Mouse (Mus musculus) midbrain, embryonic 16.5 days (tissue): ENCODE results near the gene Syn1. TPM values are rescaled to one million over a fixed set of nuclear protein-coding genes. Genes with fewer than 3 reads are reported as not detected.

Experiments
- ATAC-seq: fragments of 200-750 bp; cut with Nextera tagmentation; 2 replicates; pipeline ENCODE4 v1.8.0; 2017; ENCODE audit warnings: moderate TSS enrichment
- H3K27ac ChIP-seq: fragments of 300-500 bp; sonication (generic); 2 replicates; pipeline ENCODE4 v1.5.1; 2014; ENCODE audit warnings: mild to moderate bottlenecking, low read length, mixed read lengths
- H3K27me3 ChIP-seq: fragments of 300-500 bp; sonication (generic); 2 replicates; pipeline ENCODE4 v1.6.1; 2014; ENCODE audit warnings: low read depth, low read length, mixed read lengths; ENCODE audit not compliant: control insufficient read depth, insufficient read depth
- H3K36me3 ChIP-seq: fragments of 300-500 bp; sonication (generic); 2 replicates; pipeline ENCODE4 v1.6.1; 2014; ENCODE audit warnings: mild to moderate bottlenecking, low read length, moderate library complexity, mixed read lengths; ENCODE audit not compliant: control insufficient read depth, insufficient read depth
- H3K4me1 ChIP-seq: fragments of 300-500 bp; sonication (generic); 2 replicates; pipeline ENCODE4 v1.6.1; 2014; ENCODE audit warnings: mild to moderate bottlenecking, low read length, mixed read lengths; ENCODE audit not compliant: control insufficient read depth, insufficient read depth
- H3K4me2 ChIP-seq: fragments of 300-500 bp; sonication (generic); 2 replicates; pipeline ENCODE4 v1.6.1; 2014; ENCODE audit warnings: mild to moderate bottlenecking, low read length, mixed read lengths
- H3K4me3 ChIP-seq: fragments of 300-500 bp; sonication (generic); 2 replicates; pipeline ENCODE4 v1.5.1; 2014; ENCODE audit warnings: low read depth, mild to moderate bottlenecking, low read length, moderate library complexity, mixed read lengths
- H3K9ac ChIP-seq: fragments of 300-500 bp; sonication (generic); 2 replicates; pipeline ENCODE4 v1.6.1; 2014; ENCODE audit warnings: low read depth, low read length, mixed read lengths
- H3K9me3 ChIP-seq: fragments of 300-500 bp; sonication (generic); replicated peaks from 2 replicates; pipeline ENCODE4 v1.6.1; 2014; ENCODE audit warnings: mild to moderate bottlenecking, low read length, mixed read lengths; ENCODE audit not compliant: control insufficient read depth, poor library complexity, severe bottlenecking
- WGBS: fragments of 180-500 bp; shearing (Covaris S2); extraction: QIAGEN DNeasy Blood & Tissue Kit; methylation state at CpG from one replicate; pipeline ENCODE4 v1.1.7; 2014; 5-methylcytosine and 5-hydroxymethylcytosine counted together
- polyA plus RNA-seq: library from polyadenylated mRNA; unstranded; fragments of >200 nt; fragmentation: Nextera tagmentation; extraction: Ambion mirVana; gene quantifications from 2 replicates; pipeline ENCODE4 v1.2.1, GENCODE M21; 2015

The Syn1 gene
- polyA plus RNA-seq, 1 experiment from 2014 or later = 82.0 TPM

GRCm38 (mm10) chrX:20869203-20869602, 51.6 kb downstream of the Syn1 start:
- Histone ChIP-seq H3K27ac (no peak overlapping the region), H3K4me1 (no peaks in the 10 kb centered on the region), H3K27me3 (no peaks in the 10 kb centered on the region), H3K36me3 (peaks cover 2% of the 10 kb centered on the region; the same call in 1 of the 2 replicates), H3K4me3 (no peak overlapping the region), H3K9me3 (0 out of 2 replicates have a peak, but pooled peaks cover 3% of the 10 kb centered on the region), H3K4me2 (no peak overlapping the region), H3K9ac (no peak overlapping the region)
- ATAC-seq = no peak
- 68% methylated on average over 1 of the region's 1 CpGs for WGBS

GRCm38 (mm10) chrX:20868091-20868490, 52.7 kb downstream of the Syn1 start:
- Histone ChIP-seq H3K36me3 (peaks cover 3% of the 10 kb centered on the region; the same call in 1 of the 2 replicates), H3K27ac (no peak overlapping the region), H3K9me3 (0 out of 2 replicates have a peak, but pooled peaks cover 2% of the 10 kb centered on the region), H3K27me3 (no peaks in the 10 kb centered on the region), H3K4me2 (no peak overlapping the region), H3K9ac (no peak overlapping the region), H3K4me3 (no peak overlapping the region), H3K4me1 (no peaks in the 10 kb centered on the region)
- ATAC-seq = no peak
- 82% methylated on average over 4 of the region's 4 CpGs for WGBS

GRCm38 (mm10) chrX:20863161-20864101, 57.4 kb downstream of the Syn1 start:
- no peak for ATAC-seq
- H3K36me3 ChIP-seq = peaks cover 7% of the 10 kb centered on the region; the same call in 1 of the 2 replicates
- no peak overlapping the region for H3K27ac ChIP-seq
- no peaks in the 10 kb centered on the region for H3K4me1 ChIP-seq
- H3K9ac ChIP-seq = no peak overlapping the region
- 82% methylated on average over 9 of the region's 9 CpGs for WGBS
- H3K27me3 ChIP-seq = no peaks in the 10 kb centered on the region
- no peak overlapping the region for H3K4me3 ChIP-seq
- no peaks in the 10 kb centered on the region for H3K9me3 ChIP-seq
- H3K4me2 ChIP-seq = no peak overlapping the region

GRCm38 (mm10) chrX:20862105-20863065, 58.4 kb downstream of the Syn1 start:
- no peak for ATAC-seq
- no peaks in the 10 kb centered on the region for H3K9me3 ChIP-seq
- no peak overlapping the region for H3K9ac ChIP-seq
- no peak overlapping the region for H3K27ac ChIP-seq
- 52% methylated on average over 22 of the region's 29 CpGs for WGBS
- H3K36me3 ChIP-seq = peaks cover 7% of the 10 kb centered on the region; the same call in 1 of the 2 replicates
- H3K4me3 ChIP-seq = no peak overlapping the region
- H3K4me1 ChIP-seq = no peaks in the 10 kb centered on the region
- no peak overlapping the region for H3K4me2 ChIP-seq
- no peaks in the 10 kb centered on the region for H3K27me3 ChIP-seq

GRCm38 (mm10) chrX:20861453-20862104, 59.2 kb downstream of the Syn1 start:
- Histone ChIP-seq H3K36me3 (peaks cover 7% of the 10 kb centered on the region; the same call in 1 of the 2 replicates), H3K27ac (no peak overlapping the region), H3K4me3 (no peak overlapping the region), H3K27me3 (no peaks in the 10 kb centered on the region), H3K4me2 (no peak overlapping the region), H3K9ac (no peak overlapping the region), H3K9me3 (no peaks in the 10 kb centered on the region), H3K4me1 (no peaks in the 10 kb centered on the region)
- no peak for ATAC-seq
- 47% methylated on average over 5 of the region's 5 CpGs for WGBS

GRCm38 (mm10) chrX:20853794-20854193, 67.0 kb downstream of the Syn1 start:
- H3K27me3 ChIP-seq = no peaks in the 10 kb centered on the region
- 90% methylated on average over 7 of the region's 7 CpGs for WGBS

GRCm38 (mm10) chrX:20848256-20848984, 72.4 kb downstream of the Syn1 start:
- peaks cover 13% of the 10 kb centered on the region for H3K36me3 ChIP-seq
- peaks cover 12% of the 10 kb centered on the region for H3K4me1 ChIP-seq
- WGBS = 18% methylated on average over 42 of the region's 42 CpGs
- H3K4me2 ChIP-seq = peak overlapping the region; percentile 72
- H3K9ac ChIP-seq = peak overlapping the region; percentile 79
- H3K27me3 ChIP-seq = no peaks in the 10 kb centered on the region
- H3K4me3 ChIP-seq = peak overlapping the region; percentile 58
- no peaks in the 10 kb centered on the region for H3K9me3 ChIP-seq
- ATAC-seq = peak; percentile 98
- H3K27ac ChIP-seq = peak overlapping the region; percentile 87

More at GRCm38 (mm10) chrX:20853794-20854193, 67.0 kb downstream of the Syn1 start:
- no peaks in the 10 kb centered on the region for H3K9me3 ChIP-seq
- H3K4me2 ChIP-seq = no peak overlapping the region
- peaks cover 17% of the 10 kb centered on the region for H3K36me3 ChIP-seq
- H3K4me3 ChIP-seq = no peak overlapping the region
- H3K4me1 ChIP-seq = peaks cover 12% of the 10 kb centered on the region
- no peak overlapping the region for H3K9ac ChIP-seq
- no peak for ATAC-seq
- no peak overlapping the region for H3K27ac ChIP-seq

- H3K4me2 ChIP-seq = peak overlapping the region; percentile 47
- H3K27ac ChIP-seq = peak overlapping the region; percentile 80
- H3K27me3 ChIP-seq = no peaks in the 10 kb centered on the region
- WGBS = 27% methylated on average over 2 of the region's 2 CpGs
- no peaks in the 10 kb centered on the region for H3K9me3 ChIP-seq
- H3K4me3 ChIP-seq = peak overlapping the region; percentile 17; the same call in 1 of the 2 replicates
- H3K9ac ChIP-seq = peak overlapping the region; percentile 30; the same call in 1 of the 2 replicates
- H3K36me3 ChIP-seq = peaks cover 11% of the 10 kb centered on the region
- ATAC-seq = peak; percentile 37
- H3K4me1 ChIP-seq = peaks cover 12% of the 10 kb centered on the region
Measured at GRCm38 (mm10) chrX:20847816-20848215, 73.0 kb downstream of the Syn1 start.
